Mouse (Mus musculus): Measurements from ENCODE around the gene Tmx2. TPM values are rescaled to one million over a fixed set of nuclear protein-coding genes. Genes with fewer than 3 reads are reported as not detected.
"Not testable (repeated sequence)": the region's sequence is repeated elsewhere in the genome, so short reads cannot be mapped to it uniquely, and the experiment has no call there.

The Tmx2 gene
- polyA plus RNA-seq, 1 experiment from 2014 or later = 163 TPM

GRCm38 (mm10) chr2:84703497-84703896 lies 24.6 kb upstream of the Tmx2 start:
- peaks cover 44% of the 10 kb centered on the region for H3K36me3 ChIP-seq (ENCODE audit: control insufficient read depth, insufficient read depth, low read length)
- ATAC-seq (ENCODE audit: low FRiP score, low TSS enrichment) = no peak
- 100% methylated on average over 1 of the region's 1 CpGs for WGBS
- no peaks in the 10 kb centered on the region for H3K27me3 ChIP-seq (ENCODE audit: control insufficient read depth, insufficient read depth, low read length)
- no peak overlapping the region for H3K27ac ChIP-seq (ENCODE audit: low read depth, low read length)
- H3K4me2 ChIP-seq (replicated peaks; ENCODE audit: low read depth, low read length) = no peak overlapping the region
- no peaks in the 10 kb centered on the region for H3K9me3 ChIP-seq (ENCODE audit: control insufficient read depth, low read length)
- H3K9ac ChIP-seq (ENCODE audit: low read depth, low read length) = no peak overlapping the region
- H3K4me3 ChIP-seq (ENCODE audit: low read length) = no peak overlapping the region
- no peaks in the 10 kb centered on the region for H3K4me1 ChIP-seq (ENCODE audit: control insufficient read depth, insufficient read depth, low read length)

GRCm38 (mm10) chr2:84695007-84695695 lies 16.2 kb upstream of the Tmx2 start:
- Histone ChIP-seq H3K9me3 (ENCODE audit: control insufficient read depth, low read length) (no peaks in the 10 kb centered on the region), H3K4me3 (ENCODE audit: low read length) (no peak overlapping the region), H3K4me1 (ENCODE audit: control insufficient read depth, insufficient read depth, low read length) (no peaks in the 10 kb centered on the region), H3K36me3 (ENCODE audit: control insufficient read depth, insufficient read depth, low read length) (peaks cover 77% of the 10 kb centered on the region), H3K27me3 (ENCODE audit: control insufficient read depth, insufficient read depth, low read length) (no peaks in the 10 kb centered on the region), H3K9ac (ENCODE audit: low read depth, low read length) (no peak overlapping the region), H3K27ac (ENCODE audit: low read depth, low read length) (no peak overlapping the region), H3K4me2 (replicated peaks; ENCODE audit: low read depth, low read length) (no peak overlapping the region)
- WGBS = 91% methylated on average over 5 of the region's 5 CpGs
- ATAC-seq (ENCODE audit: low FRiP score, low TSS enrichment) = no peak

- 89% methylated on average over 12 of the region's 12 CpGs for WGBS
- no peak for ATAC-seq (ENCODE audit: low FRiP score, low TSS enrichment)
- no peaks in the 10 kb centered on the region for H3K4me1 ChIP-seq (ENCODE audit: control insufficient read depth, insufficient read depth, low read length)
- no peak overlapping the region for H3K4me3 ChIP-seq (ENCODE audit: low read length)
- H3K4me2 ChIP-seq (replicated peaks; ENCODE audit: low read depth, low read length) = no peak overlapping the region
- H3K27ac ChIP-seq (ENCODE audit: low read depth, low read length) = no peak overlapping the region
- H3K27me3 ChIP-seq (ENCODE audit: control insufficient read depth, insufficient read depth, low read length) = no peaks in the 10 kb centered on the region
- H3K36me3 ChIP-seq (ENCODE audit: control insufficient read depth, insufficient read depth, low read length) = peaks cover 92% of the 10 kb centered on the region
- H3K9me3 ChIP-seq (ENCODE audit: control insufficient read depth, low read length) = no peaks in the 10 kb centered on the region
- H3K9ac ChIP-seq (ENCODE audit: low read depth, low read length) = no peak overlapping the region
Observed at GRCm38 (mm10) chr2:84690050-84690449, 11.1 kb upstream of the Tmx2 start.

GRCm38 (mm10) chr2:84688080-84688844 lies 9.3 kb upstream of the Tmx2 start:
- peaks cover 85% of the 10 kb centered on the region for H3K36me3 ChIP-seq (ENCODE audit: control insufficient read depth, insufficient read depth, low read length)
- H3K9me3 ChIP-seq (ENCODE audit: control insufficient read depth, low read length) = no peaks in the 10 kb centered on the region
- H3K27me3 ChIP-seq (ENCODE audit: control insufficient read depth, insufficient read depth, low read length) = no peaks in the 10 kb centered on the region
- no peak for ATAC-seq (ENCODE audit: low FRiP score, low TSS enrichment)
- no peaks in the 10 kb centered on the region for H3K4me1 ChIP-seq (ENCODE audit: control insufficient read depth, insufficient read depth, low read length)
- H3K27ac ChIP-seq (ENCODE audit: low read depth, low read length) = no peak overlapping the region
- WGBS = 81% methylated on average over 2 of the region's 2 CpGs
- H3K4me3 ChIP-seq (ENCODE audit: low read length) = no peak overlapping the region
- no peak overlapping the region for H3K4me2 ChIP-seq (replicated peaks; ENCODE audit: low read depth, low read length)
- H3K9ac ChIP-seq (ENCODE audit: low read depth, low read length) = no peak overlapping the region

- Histone ChIP-seq H3K4me1 (ENCODE audit: control insufficient read depth, insufficient read depth, low read length) (no peaks in the 10 kb centered on the region; the same call in 1 of the 2 replicates), H3K36me3 (ENCODE audit: control insufficient read depth, insufficient read depth, low read length) (peaks cover 42% of the 10 kb centered on the region), H3K9me3 (ENCODE audit: control insufficient read depth, low read length) (no peaks in the 10 kb centered on the region), H3K4me2 (replicated peaks; ENCODE audit: low read depth, low read length) (no peak overlapping the region), H3K27ac (ENCODE audit: low read depth, low read length) (no peak overlapping the region), H3K4me3 (ENCODE audit: low read length) (no peak overlapping the region), H3K9ac (ENCODE audit: low read depth, low read length) (no peak overlapping the region), H3K27me3 (ENCODE audit: control insufficient read depth, insufficient read depth, low read length) (no peaks in the 10 kb centered on the region)
- 85% methylated on average over 6 of the region's 6 CpGs for WGBS
- ATAC-seq (ENCODE audit: low FRiP score, low TSS enrichment) = no peak
Observed at GRCm38 (mm10) chr2:84682605-84683183, 3.8 kb upstream of the Tmx2 start.

GRCm38 (mm10) chr2:84677968-84678880 lies 716 bp downstream of the Tmx2 start, which contains the start of the genes Gm28635 and Med19:
Gene Gm28635 (minus strand): TSS chr2:84678041.
Gene Med19 (plus strand): TSS chr2:84678402.
- peak; percentile 100 for ATAC-seq (ENCODE audit: low FRiP score, low TSS enrichment)
- Histone ChIP-seq H3K27me3 (ENCODE audit: control insufficient read depth, insufficient read depth, low read length) (no peaks in the 10 kb centered on the region), H3K36me3 (ENCODE audit: control insufficient read depth, insufficient read depth, low read length) (peaks cover 31% of the 10 kb centered on the region), H3K4me1 (ENCODE audit: control insufficient read depth, insufficient read depth, low read length) (peaks cover 12% of the 10 kb centered on the region; the same call in 1 of the 2 replicates), H3K4me2 (replicated peaks; ENCODE audit: low read depth, low read length) (peak within 1 kb of the TSS; percentile 81), H3K4me3 (ENCODE audit: low read length) (peak within 1 kb of the TSS; percentile 99), H3K9me3 (ENCODE audit: control insufficient read depth, low read length) (no peaks in the 10 kb centered on the region), H3K27ac (ENCODE audit: low read depth, low read length) (peak within 1 kb of the TSS; percentile 59; the same call in 1 of the 2 replicates), H3K9ac (ENCODE audit: low read depth, low read length) (peak within 1 kb of the TSS; percentile 89)
- under 1% methylated on average over 44 of the region's 44 CpGs for whole genome bisulfite sequencing

- WGBS = 11% methylated on average over 22 of the region's 22 CpGs
- H3K9me3 ChIP-seq (ENCODE audit: control insufficient read depth, low read length) = no peaks in the 10 kb centered on the region
- peak overlapping the region; percentile 99 for H3K4me3 ChIP-seq (ENCODE audit: low read length)
- peaks cover 38% of the 10 kb centered on the region for H3K36me3 ChIP-seq (ENCODE audit: control insufficient read depth, insufficient read depth, low read length)
- H3K4me1 ChIP-seq (ENCODE audit: control insufficient read depth, insufficient read depth, low read length) = peaks cover 12% of the 10 kb centered on the region; the same call in 1 of the 2 replicates
- peak overlapping the region; percentile 64 for H3K9ac ChIP-seq (ENCODE audit: low read depth, low read length)
- peak overlapping the region; percentile 72 for H3K4me2 ChIP-seq (replicated peaks; ENCODE audit: low read depth, low read length)
- no peaks in the 10 kb centered on the region for H3K27me3 ChIP-seq (ENCODE audit: control insufficient read depth, insufficient read depth, low read length)
- peak; percentile 51 for ATAC-seq (ENCODE audit: low FRiP score, low TSS enrichment)
- no peak overlapping the region for H3K27ac ChIP-seq (ENCODE audit: low read depth, low read length)
Observed at GRCm38 (mm10) chr2:84677270-84677967, 1.5 kb downstream of the Tmx2 start.

GRCm38 (mm10) chr2:84671535-84671934 lies 7.4 kb downstream of the Tmx2 start:
- 73% methylated on average over 4 of the region's 5 CpGs for WGBS
- not testable (repeated sequence) for H3K27ac ChIP-seq (ENCODE audit: low read depth, low read length); H3K9ac ChIP-seq (ENCODE audit: low read depth, low read length); H3K9me3 ChIP-seq (ENCODE audit: control insufficient read depth, low read length); H3K4me3 ChIP-seq (ENCODE audit: low read length); H3K27me3 ChIP-seq (ENCODE audit: control insufficient read depth, insufficient read depth, low read length); ATAC-seq (ENCODE audit: low FRiP score, low TSS enrichment)
- H3K4me2 ChIP-seq (replicated peaks; ENCODE audit: low read depth, low read length) = peak overlapping the region; percentile 56; the same call in 1 of the 2 replicates
- H3K4me1 ChIP-seq (ENCODE audit: control insufficient read depth, insufficient read depth, low read length) = peaks cover 12% of the 10 kb centered on the region; the same call in 1 of the 2 replicates
- peaks cover 39% of the 10 kb centered on the region for H3K36me3 ChIP-seq (ENCODE audit: control insufficient read depth, insufficient read depth, low read length)
